27 mouse cellular contexts compared by ENCODE assay signal in the genomic region with DNA sequence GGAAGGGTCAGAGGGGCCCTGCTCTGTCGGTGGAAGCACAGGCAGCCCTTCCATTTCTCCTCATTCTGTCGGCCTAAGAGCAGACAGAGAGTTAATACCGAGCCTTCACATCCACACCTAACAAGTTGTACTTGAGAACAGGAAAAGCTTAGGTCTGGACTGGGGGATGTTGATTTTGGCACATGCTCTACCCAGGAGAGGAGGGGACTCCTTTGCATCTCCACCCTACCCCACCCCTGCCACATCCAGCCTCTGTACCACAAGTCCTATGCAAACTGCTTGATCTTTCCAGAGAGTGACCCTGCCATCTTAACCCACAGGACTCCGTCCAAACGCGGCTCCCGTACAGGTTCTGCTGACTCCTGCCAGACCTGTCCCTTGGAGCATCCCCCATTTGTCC.
DNase-seq lines count a peak whose midpoint lies in the region; ATAC-seq lines count a peak whose summit lies in the region.
"Had no signal": no experiment of that assay in that cellular context is flagged by ENCODE, and none has a peak within 500 bp of the region (broad histone marks: within the 10 kb centered on the region; RNA-seq: fewer than 3 reads in every experiment).

No protein-coding gene starts in this region.

- no peaks in the 10 kb centered on the region for H3K27me3 ChIP-seq in heart, embryonic 11.5 days (ENCODE audit: control insufficient read depth, insufficient read depth, low read length)
- no peaks in the 10 kb centered on the region for H3K27me3 ChIP-seq in heart, embryonic 15.5 days
- no peaks in the 10 kb centered on the region for H3K27me3 ChIP-seq in heart, embryonic 16.5 days (ENCODE audit: control insufficient read depth, insufficient read depth, low read length)
- H3K27me3 ChIP-seq in lung, embryonic 16.5 days (ENCODE audit: control insufficient read depth, insufficient read depth, low read depth, low read length) = no peaks in the 10 kb centered on the region
- no peaks in the 10 kb centered on the region for H3K27me3 ChIP-seq in liver, embryonic 11.5 days (replicated peaks; ENCODE audit: control insufficient read depth, insufficient read depth, low read length)
- H3K27me3 ChIP-seq: limb, embryonic 15.5 days; midbrain, embryonic 13.5 days; neural tube, embryonic 13.5 days had no signal

- no peak overlapping the region for H3K4me2 ChIP-seq in heart, embryonic 11.5 days
- no peak overlapping the region for H3K4me2 ChIP-seq in heart, embryonic 15.5 days
- H3K4me2 ChIP-seq in heart, embryonic 16.5 days (ENCODE audit: low read depth, low read length) = no peak overlapping the region
- H3K4me2 ChIP-seq in lung, embryonic 16.5 days (ENCODE audit: low read depth, low read length) = no peak overlapping the region
- no peak overlapping the region for H3K4me2 ChIP-seq in liver, embryonic 11.5 days
- H3K4me2 ChIP-seq: limb, embryonic 15.5 days; midbrain, embryonic 13.5 days; neural tube, embryonic 13.5 days had no signal

- H3K36me3 ChIP-seq in heart, embryonic 11.5 days (ENCODE audit: control insufficient read depth, insufficient read depth, low read length) = no peaks in the 10 kb centered on the region
- H3K36me3 ChIP-seq in heart, embryonic 15.5 days = no peaks in the 10 kb centered on the region
- no peaks in the 10 kb centered on the region for H3K36me3 ChIP-seq in heart, embryonic 16.5 days (ENCODE audit: control insufficient read depth, insufficient read depth)
- H3K36me3 ChIP-seq in lung, embryonic 16.5 days (ENCODE audit: control insufficient read depth, insufficient read depth, low read length) = no peaks in the 10 kb centered on the region
- no peaks in the 10 kb centered on the region for H3K36me3 ChIP-seq in liver, embryonic 11.5 days (ENCODE audit: control insufficient read depth, insufficient read depth, low read length)
- H3K36me3 ChIP-seq: limb, embryonic 10.5 days; limb, embryonic 15.5 days; midbrain, embryonic 13.5 days; neural tube, embryonic 13.5 days had no signal

- intact Hi-C loops in heart, postnatal 25 days (cut with DNase I) = no loop called here

- DNase-seq in heart, postnatal 25 days (ENCODE audit: low spot score) = no peak
- no peak for DNase-seq in liver, embryonic 11.5 days (ENCODE audit: low spot score)
- DNase-seq in spleen, postnatal 14 days (ENCODE audit: low spot score in 2 of 2) = no peak
- DNase-seq in layer of hippocampus, postnatal 25 days (ENCODE audit: extremely low spot score in 1 of 2, low spot score in 1 of 2) = no peak
- DNase-seq: adrenal gland, adult 2 months; adrenal gland, postnatal 36 days; B cell, adult 2 months; cerebellum, adult 2 months; cerebellum, postnatal 14 days; gastrocnemius, postnatal 10 days; kidney, adult 2 months; kidney, postnatal 4 days had no signal

- no peak overlapping the region for H3K4me3 ChIP-seq in heart, embryonic 11.5 days (ENCODE audit: low read depth, low read length)
- H3K4me3 ChIP-seq in heart, embryonic 15.5 days = no peak overlapping the region
- no peak overlapping the region for H3K4me3 ChIP-seq in heart, embryonic 16.5 days (ENCODE audit: low read length)
- H3K4me3 ChIP-seq in lung, embryonic 16.5 days (ENCODE audit: low read length) = no peak overlapping the region
- no peak overlapping the region for H3K4me3 ChIP-seq in liver, embryonic 11.5 days (ENCODE audit: low read depth, low read length)
- H3K4me3 ChIP-seq: erythroblast, embryonic 14.5 days; limb, embryonic 10.5 days; limb, embryonic 15.5 days; midbrain, embryonic 13.5 days; neural tube, embryonic 13.5 days had no signal

- H3K9ac ChIP-seq in heart, embryonic 11.5 days (ENCODE audit: low read depth, low read length) = no peak overlapping the region
- no peak overlapping the region for H3K9ac ChIP-seq in heart, embryonic 15.5 days
- 0 out of 2 replicates have a peak overlapping the region, but pooled peaks have one; percentile 23 for H3K9ac ChIP-seq in heart, embryonic 16.5 days (ENCODE audit: low read length)
- H3K9ac ChIP-seq in lung, embryonic 16.5 days (ENCODE audit: low read length) = peak overlapping the region; percentile 26; the same call in 1 of the 2 replicates
- H3K9ac ChIP-seq in liver, embryonic 11.5 days (ENCODE audit: low read depth, low read length) = no peak overlapping the region
- H3K9ac ChIP-seq: limb, embryonic 15.5 days; liver, embryonic 14.5 days; midbrain, embryonic 13.5 days; neural tube, embryonic 13.5 days had no signal

- H3K9me3 ChIP-seq in heart, embryonic 11.5 days (replicated peaks; ENCODE audit: control insufficient read depth, low read length) = peaks cover 4% of the 10 kb centered on the region; the same call in 1 of the 2 replicates
- H3K9me3 ChIP-seq in heart, embryonic 15.5 days (replicated peaks) = no peaks in the 10 kb centered on the region
- H3K9me3 ChIP-seq in heart, embryonic 16.5 days (replicated peaks; ENCODE audit: control insufficient read depth, low read length) = peaks cover 6% of the 10 kb centered on the region
- peaks cover 2% of the 10 kb centered on the region; the same call in 1 of the 2 replicates for H3K9me3 ChIP-seq in lung, embryonic 16.5 days (ENCODE audit: control insufficient read depth, low read length)
- no peaks in the 10 kb centered on the region for H3K9me3 ChIP-seq in liver, embryonic 11.5 days (ENCODE audit: control insufficient read depth, low read length)
- H3K9me3 ChIP-seq: limb, embryonic 10.5 days; limb, embryonic 15.5 days; midbrain, embryonic 13.5 days had no signal

- peaks cover 46% of the 10 kb centered on the region for H3K4me1 ChIP-seq in heart, embryonic 11.5 days (ENCODE audit: control insufficient read depth, insufficient read depth, low read length)
- H3K4me1 ChIP-seq in heart, embryonic 15.5 days (replicated peaks) = peaks cover 47% of the 10 kb centered on the region
- peaks cover 22% of the 10 kb centered on the region for H3K4me1 ChIP-seq in heart, embryonic 16.5 days (ENCODE audit: control insufficient read depth, insufficient read depth, low read length)
- peaks cover 45% of the 10 kb centered on the region for H3K4me1 ChIP-seq in lung, embryonic 16.5 days (replicated peaks; ENCODE audit: control insufficient read depth, insufficient read depth, low read length)
- peaks cover 27% of the 10 kb centered on the region for H3K4me1 ChIP-seq in liver, embryonic 11.5 days (replicated peaks; ENCODE audit: control insufficient read depth, insufficient read depth, low read length)

- WGBS in heart, embryonic 11.5 days (ENCODE audit: insufficient replicate concordance) = 71% methylated on average over 7 of the region's 7 CpGs
- 63% methylated on average over 7 of the region's 7 CpGs for WGBS in heart, embryonic 15.5 days
- WGBS in heart, embryonic 16.5 days = 63% methylated on average over 7 of the region's 7 CpGs
- WGBS in lung, embryonic 16.5 days = 49% methylated on average over 7 of the region's 7 CpGs
- 85% methylated on average over 7 of the region's 7 CpGs for WGBS in liver, embryonic 11.5 days

- ATAC-seq in heart, embryonic 11.5 days (replicated peaks; ENCODE audit: insufficient number of reproducible peaks, low FRiP score, low TSS enrichment) = no peak
- 0 out of 2 replicates have a peak, but pooled peaks have one; percentile 16 for ATAC-seq in heart, embryonic 15.5 days (replicated peaks; ENCODE audit: insufficient number of reproducible peaks, insufficient read depth, low FRiP score, low read depth)
- 0 out of 2 replicates have a peak, but pooled peaks have one; percentile 19 for ATAC-seq in heart, embryonic 16.5 days (replicated peaks; ENCODE audit: extremely low read depth, insufficient read depth, low FRiP score)
- peak; percentile 84 for ATAC-seq in lung, embryonic 16.5 days (ENCODE audit: low read depth)
- no peak for ATAC-seq in liver, embryonic 11.5 days (replicated peaks; ENCODE audit: low FRiP score)
- ATAC-seq: activated CD4-positive, CD25-positive, alpha-beta regulatory T cell, adult 4 months; forebrain, embryonic 16.5 days; hindbrain, embryonic 16.5 days; midbrain, embryonic 13.5 days had no signal

- peak overlapping the region; percentile 58; the same call in 1 of the 2 replicates for H3K27ac ChIP-seq in heart, embryonic 11.5 days (ENCODE audit: low read depth, low read length)
- H3K27ac ChIP-seq in heart, embryonic 15.5 days = peak overlapping the region; percentile 79
- peak overlapping the region; percentile 47 for H3K27ac ChIP-seq in heart, embryonic 16.5 days (ENCODE audit: low read length)
- H3K27ac ChIP-seq in lung, embryonic 16.5 days (ENCODE audit: low read length) = peak overlapping the region; percentile 76
- H3K27ac ChIP-seq in liver, embryonic 11.5 days (ENCODE audit: low read depth, low read length) = no peak overlapping the region
- H3K27ac ChIP-seq: kidney, postnatal 0 days; limb, embryonic 10.5 days; limb, embryonic 15.5 days; liver, embryonic 14.5 days; macrophage; midbrain, embryonic 13.5 days; neural tube, embryonic 13.5 days had no signal

Comparison
In these comparisons a context has a peak if more than half of its experiments do, and no peak if none do; other contexts are left out.
1. ATAC-seq: peak in heart, embryonic 15.5 days (single experiment), heart, embryonic 16.5 days (single experiment) and lung, embryonic 16.5 days (single experiment); none in heart, embryonic 11.5 days (single experiment) and liver, embryonic 11.5 days (single experiment).
2. H3K9ac ChIP-seq: peak in heart, embryonic 16.5 days (single experiment) and lung, embryonic 16.5 days (single experiment); none in heart, embryonic 11.5 days (single experiment), heart, embryonic 15.5 days (single experiment) and liver, embryonic 11.5 days (single experiment).